Mouse (Mus musculus): ENCODE measurements around the gene Gm21981. TPM values are rescaled to one million over a fixed set of nuclear protein-coding genes. Genes with fewer than 3 reads are reported as not detected.

Gene Gm21981
- total and polyA plus RNA-seq, 3 experiments = 0.71 to 0.81 TPM; not detected in 1

GRCm38 (mm10) chr17:47737271-47738065, 43.2 kb upstream of the Gm21981 start:
- TF ChIP-seq NELFE (IDR thresholded peaks at IDR 0.05; ENCODE audit: low read depth, low read length) (peak; percentile 9; the same call in 1 of the 2 replicates), JUND (IDR thresholded peaks at IDR 0.05; ENCODE audit: low read depth, low read length) (no peak), MYB (IDR thresholded peaks at IDR 0.05; ENCODE audit: low read depth, low read length) (no peak), POLR2A (IDR thresholded peaks at IDR 0.05; ENCODE audit: control insufficient read depth in 1 of 2, insufficient read depth in 1 of 2, low read depth in 1 of 2, low read length in 2 of 2, poor library complexity in 1 of 2) (peak in 1 of 2 experiments; percentile 24; a peak in 1 of 4 replicates), MXI1 (IDR thresholded peaks at IDR 0.05; ENCODE audit: low read depth, low read length) (peak; percentile 20; the same call in 1 of the 2 replicates), ZNF384 (IDR thresholded peaks at IDR 0.05; ENCODE audit: low read depth, low read length) (no peak), UBTF (IDR thresholded peaks at IDR 0.05; ENCODE audit: borderline replicate concordance, insufficient read depth, low read depth, low read length) (no peak), HCFC1 (IDR thresholded peaks at IDR 0.05; ENCODE audit: low read depth, low read length) (peak; percentile 61), SIN3A (IDR thresholded peaks at IDR 0.05; ENCODE audit: low read length) (no peak; the same call in 1 of the 2 replicates), USF2 (IDR thresholded peaks at IDR 0.05; ENCODE audit: borderline replicate concordance in 1 of 2, insufficient read depth in 1 of 2, low read depth in 1 of 2, low read length in 2 of 2) (no peak), TBP (IDR thresholded peaks at IDR 0.05; ENCODE audit: low read depth, low read length) (0 out of 2 replicates have a peak, but pooled peaks have one; percentile 14), MAZ (IDR thresholded peaks at IDR 0.05; ENCODE audit: low read depth, low read length) (peak; percentile 60; the same call in 1 of the 2 replicates)
- Histone ChIP-seq H3K4me1 (ENCODE audit: control insufficient read depth in 1 of 2, insufficient read depth in 2 of 2, low read length in 2 of 2) (peaks cover 0 to 29% of the 10 kb centered on the region in 2 experiments), H3K9ac (ENCODE audit: control insufficient read depth, low read depth, low read length, poor library complexity, severe bottlenecking) (peak overlapping the region; percentile 87), H3K79me2 (ENCODE audit: control insufficient read depth, insufficient read depth, low read length, poor library complexity) (peaks cover 1% of the 10 kb centered on the region; the same call in 1 of the 2 replicates), H3K27me3 (ENCODE audit: control insufficient read depth in 1 of 2, insufficient read depth in 2 of 2, low read length in 2 of 2) (no peaks in the 10 kb centered on the region), H3K9me3 (replicated peaks; ENCODE audit: insufficient read depth, low read length) (no peaks in the 10 kb centered on the region), H3K27ac (ENCODE audit: control insufficient read depth, low read depth, low read length) (peak overlapping the region; percentile 70), H3K36me3 (ENCODE audit: control insufficient read depth in 1 of 2, insufficient read depth in 2 of 2, low read length in 2 of 2) (peaks cover 0 to 15% of the 10 kb centered on the region in 2 experiments; a peak in 2 of 4 replicates), H3K4me3 (ENCODE audit: control insufficient read depth in 1 of 2, insufficient read depth in 1 of 2, low read depth in 2 of 2, low read length in 2 of 2) (peak overlapping the region; percentile 83 to 91)
- peak; percentile 86 for DNase-seq (ENCODE audit: low read depth, low spot score)

- Histone ChIP-seq H3K4me1 (ENCODE audit: control insufficient read depth in 1 of 2, insufficient read depth in 2 of 2, low read length in 2 of 2) (peaks cover 0 to 24% of the 10 kb centered on the region in 2 experiments; a peak in 3 of 4 replicates), H3K9me3 (replicated peaks; ENCODE audit: insufficient read depth, low read length) (no peaks in the 10 kb centered on the region), H3K36me3 (ENCODE audit: control insufficient read depth in 1 of 2, insufficient read depth in 2 of 2, low read length in 2 of 2) (peaks cover 0 to 10% of the 10 kb centered on the region in 2 experiments; a peak in 2 of 4 replicates), H3K4me3 (ENCODE audit: control insufficient read depth in 1 of 2, insufficient read depth in 1 of 2, low read depth in 2 of 2, low read length in 2 of 2) (peak within 1 kb of the TSS; percentile 83 to 91), H3K9ac (ENCODE audit: control insufficient read depth, low read depth, low read length, poor library complexity, severe bottlenecking) (peak within 1 kb of the TSS; percentile 87), H3K27me3 (ENCODE audit: control insufficient read depth in 1 of 2, insufficient read depth in 2 of 2, low read length in 2 of 2) (no peaks in the 10 kb centered on the region), H3K27ac (ENCODE audit: control insufficient read depth, low read depth, low read length) (peak within 1 kb of the TSS; percentile 70), H3K79me2 (ENCODE audit: control insufficient read depth, insufficient read depth, low read length, poor library complexity) (peaks cover 1% of the 10 kb centered on the region; the same call in 1 of the 2 replicates)
- DNase-seq (ENCODE audit: low read depth, low spot score) = peak; percentile 93
- TF ChIP-seq RCOR1 (IDR thresholded peaks at IDR 0.05; ENCODE audit: low read depth, low read length) (no peak), HCFC1 (IDR thresholded peaks at IDR 0.05; ENCODE audit: low read depth, low read length) (peak; percentile 99), ZMIZ1 (IDR thresholded peaks at IDR 0.05; ENCODE audit: low read depth, low read length) (no peak), POLR2A (IDR thresholded peaks at IDR 0.05; ENCODE audit: control insufficient read depth in 1 of 2, insufficient read depth in 1 of 2, low read depth in 1 of 2, low read length in 2 of 2, poor library complexity in 1 of 2) (0 out of 4 replicates have a peak, but pooled peaks of 1 of the 2 experiments have one; percentile 37), MAFK (IDR thresholded peaks at IDR 0.05; ENCODE audit: borderline replicate concordance, low read depth, low read length) (no peak), MXI1 (IDR thresholded peaks at IDR 0.05; ENCODE audit: low read depth, low read length) (peak; percentile 67), ETS1 (IDR thresholded peaks at IDR 0.05; ENCODE audit: low read depth, low read length) (no peak), TCF12 (IDR thresholded peaks at IDR 0.05; ENCODE audit: low read depth, low read length) (peak; percentile 20; the same call in 1 of the 2 replicates), MYB (IDR thresholded peaks at IDR 0.05; ENCODE audit: low read depth, low read length) (no peak), CHD1 (IDR thresholded peaks at IDR 0.05; ENCODE audit: low read depth, low read length) (no peak), NRF1 (IDR thresholded peaks at IDR 0.05; ENCODE audit: insufficient read depth, low read depth, low read length, poor library complexity, severe bottlenecking) (0 out of 2 replicates have a peak, but pooled peaks have one; percentile 26), ELF1 (IDR thresholded peaks at IDR 0.05; ENCODE audit: low read depth, low read length) (peak; percentile 70; the same call in 1 of the 2 replicates), GABPA (IDR thresholded peaks at IDR 0.05; ENCODE audit: low read depth, low read length) (no peak), SMC3 (IDR thresholded peaks at IDR 0.05; ENCODE audit: low read depth, low read length) (peak; percentile 64), MYC (IDR thresholded peaks at IDR 0.05; ENCODE audit: low read depth, low read length) (no peak), RAD21 (IDR thresholded peaks at IDR 0.05; ENCODE audit: low read depth, low read length) (peak; percentile 25), E2F4 (IDR thresholded peaks at IDR 0.05; ENCODE audit: borderline replicate concordance, low read depth, low read length) (no peak), KAT2A (conservative IDR thresholded peaks at IDR 0.05; ENCODE audit: low read depth, low read length) (peak; percentile 96), CTCF (IDR thresholded peaks at IDR 0.05 in 2 of 3, conservative IDR thresholded peaks at IDR 0.05 in 1 of 3; ENCODE audit: control insufficient read depth in 1 of 3, insufficient read depth in 1 of 3, low read depth in 2 of 3, low read length in 3 of 3, poor library complexity in 1 of 3, severe bottlenecking in 1 of 3) (peak; percentile 63 to 97 (median 96); a peak in 5 of 6 replicates), UBTF (IDR thresholded peaks at IDR 0.05; ENCODE audit: borderline replicate concordance, insufficient read depth, low read depth, low read length) (0 out of 2 replicates have a peak, but pooled peaks have one; percentile 53)
These were observed 42.6 kb upstream of the Gm21981 start, which contains the start of gene Tfeb for GRCm38 (mm10) chr17:47736856-47737255. Tfeb (plus strand) TSS chr17:47737030.
